ENCODE assay signal across 10 mouse cellular contexts in the genomic region with DNA sequence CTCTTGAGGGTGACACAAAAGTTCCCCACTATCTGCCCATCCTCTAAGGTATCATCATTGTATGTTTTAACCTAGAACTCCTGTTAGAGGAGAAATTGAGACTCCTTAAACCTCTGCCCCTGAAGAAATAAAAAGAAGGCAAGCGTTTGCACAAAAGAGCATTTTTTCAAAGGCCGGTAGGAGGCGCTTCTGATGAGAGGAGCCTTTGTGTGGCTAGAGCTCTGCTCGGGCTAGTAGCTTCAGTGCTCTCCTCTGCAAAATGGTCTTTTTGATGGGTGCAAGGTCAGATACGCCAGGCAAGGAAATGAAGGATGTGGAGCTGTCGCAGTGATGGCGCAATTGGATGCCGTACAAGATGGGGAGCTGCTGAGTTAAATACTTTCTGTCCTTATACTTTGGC.
A peak's percentile ranks its signal among the peaks of the same experiment; 100 is the strongest.
DNase-seq lines count a peak whose midpoint lies in the region; ATAC-seq and TF ChIP-seq lines count a peak whose summit lies in the region.
"Had no signal": no experiment of that assay in that cellular context is flagged by ENCODE, and none has a peak within 500 bp of the region (broad histone marks: within the 10 kb centered on the region; RNA-seq: fewer than 3 reads in every experiment).

No protein-coding gene starts in this region.

- no peak for ATAC-seq in megakaryocyte-erythroid progenitor cell, adult 5-6 weeks (replicated peaks; ENCODE audit: low FRiP score, low TSS enrichment, poor library complexity, severe bottlenecking)

- no peak overlapping the region for H3K4me3 ChIP-seq in ES-Bruce4 (ENCODE audit: low read depth, low read length)
- H3K4me3 ChIP-seq: heart, embryonic 13.5 days; liver, embryonic 15.5 days had no signal

- H3K27ac ChIP-seq in ES-Bruce4 (ENCODE audit: insufficient read depth, low read length) = no peak overlapping the region
- H3K27ac ChIP-seq: heart, embryonic 13.5 days; liver, embryonic 15.5 days had no signal

- no peak for TF ChIP-seq EP300 in ES-Bruce4 (IDR thresholded peaks at IDR 0.05; ENCODE audit: insufficient read depth, low read depth, low read length)

- peak; percentile 22 for DNase-seq in heart, postnatal 4 days
- DNase-seq in heart, adult 11 months = no peak
- peak; percentile 45 for DNase-seq in adrenal gland, postnatal 10 days
- peak; percentile 37 to 61 for DNase-seq in layer of hippocampus, postnatal 10 days (ENCODE audit: low spot score in 2 of 2)
- no peak for DNase-seq in yolk sac, embryonic 10.5 days (ENCODE audit: low spot score)
- DNase-seq in spleen, adult 18-20 months = no peak

- H3K9ac ChIP-seq in ES-Bruce4 (ENCODE audit: low read depth, poor library complexity, severe bottlenecking) = no peak overlapping the region
- H3K9ac ChIP-seq: heart, embryonic 13.5 days; liver, embryonic 15.5 days had no signal

- H3K36me3 ChIP-seq in ES-Bruce4 (ENCODE audit: control insufficient read depth, insufficient read depth, low read length, poor library complexity, severe bottlenecking) = no peaks in the 10 kb centered on the region
- H3K36me3 ChIP-seq: heart, embryonic 13.5 days; liver, embryonic 15.5 days had no signal

- peak; percentile 20 for TF ChIP-seq CTCF in ES-Bruce4 (IDR thresholded peaks at IDR 0.05; ENCODE audit: low read depth, low read length)

- peaks cover 3% of the 10 kb centered on the region for H3K9me3 ChIP-seq in ES-Bruce4 (replicated peaks; ENCODE audit: control insufficient read depth, insufficient read depth, low read length, poor library complexity, severe bottlenecking)
- H3K9me3 ChIP-seq: heart, embryonic 13.5 days; liver, embryonic 15.5 days had no signal

- TF ChIP-seq POLR2A in ES-Bruce4 (IDR thresholded peaks at IDR 0.05; ENCODE audit: insufficient read depth, low read length) = no peak

- no peaks in the 10 kb centered on the region for H3K27me3 ChIP-seq in ES-Bruce4 (ENCODE audit: control insufficient read depth, insufficient read depth, low read length, poor library complexity, severe bottlenecking)
- H3K27me3 ChIP-seq: heart, embryonic 13.5 days; liver, embryonic 15.5 days had no signal

- no peaks in the 10 kb centered on the region for H3K4me1 ChIP-seq in ES-Bruce4 (ENCODE audit: control insufficient read depth, insufficient read depth, low read length)
- H3K4me1 ChIP-seq: heart, embryonic 13.5 days; liver, embryonic 15.5 days had no signal

Comparison
In these comparisons a context has a peak if more than half of its experiments do, and no peak if none do; other contexts are left out.
1. DNase-seq: peak in heart, postnatal 4 days (single experiment), adrenal gland, postnatal 10 days (single experiment) and layer of hippocampus, postnatal 10 days (2 of 2); none in heart, adult 11 months (single experiment), yolk sac, embryonic 10.5 days (single experiment) and spleen, adult 18-20 months (0 of 2).